Mouse (Mus musculus): Measurements from ENCODE around the gene Fam184a. TPM values are rescaled to one million over a fixed set of nuclear protein-coding genes. Genes with fewer than 3 reads are reported as not detected.
"Not testable (repeated sequence)": the region's sequence is repeated elsewhere in the genome, so short reads cannot be mapped to it uniquely, and the experiment has no call there.

The Fam184a gene
- polyA plus RNA-seq, 1 experiment: not detected

- Histone ChIP-seq H3K27me3 (ENCODE audit: control insufficient read depth, insufficient read depth, insufficient read length) (no peaks in the 10 kb centered on the region), H3K36me3 (ENCODE audit: control insufficient read depth, insufficient read depth) (no peaks in the 10 kb centered on the region), H3K4me3 (ENCODE audit: insufficient read depth, poor library complexity, severe bottlenecking) (no peak overlapping the region), H3K79me2 (ENCODE audit: control insufficient read depth, insufficient read depth) (no peaks in the 10 kb centered on the region), H3K79me3 (ENCODE audit: low read depth) (no peaks in the 10 kb centered on the region), H3ac (ENCODE audit: control insufficient read depth, insufficient read length, low read depth) (no peak overlapping the region)
- TF ChIP-seq USF1 (IDR thresholded peaks at IDR 0.05; ENCODE audit: low read depth): no peak
- no peak for TF ChIP-seq MYOG (IDR thresholded peaks at IDR 0.05; ENCODE audit: control insufficient read depth, extremely low read depth, insufficient read length)
- no peak for TF ChIP-seq MYOD1 (IDR thresholded peaks at IDR 0.05; ENCODE audit: control insufficient read depth, insufficient read length, low read depth)
- no peak for TF ChIP-seq MAX (IDR thresholded peaks at IDR 0.05)
- no peak for TF ChIP-seq CEBPB (IDR thresholded peaks at IDR 0.05; ENCODE audit: low read depth)
- no peak for TF ChIP-seq CTCF (IDR thresholded peaks at IDR 0.05; ENCODE audit: control insufficient read depth, insufficient read depth, insufficient read length)
- no peak for TF ChIP-seq FOSL1 (IDR thresholded peaks at IDR 0.05; ENCODE audit: insufficient read depth, low read length, poor library complexity, severe bottlenecking)
Observed at GRCm38 (mm10) chr10:53635246-53635971, 115.5 kb downstream of the Fam184a start.

- TF ChIP-seq CTCF (IDR thresholded peaks at IDR 0.05; ENCODE audit: control insufficient read depth, insufficient read depth, insufficient read length) (no peak), MAX (IDR thresholded peaks at IDR 0.05) (no peak), USF1 (IDR thresholded peaks at IDR 0.05; ENCODE audit: low read depth) (no peak), MYOD1 (IDR thresholded peaks at IDR 0.05; ENCODE audit: control insufficient read depth, insufficient read length, low read depth) (no peak), FOSL1 (IDR thresholded peaks at IDR 0.05; ENCODE audit: insufficient read depth, low read length, poor library complexity, severe bottlenecking) (no peak), CEBPB (IDR thresholded peaks at IDR 0.05; ENCODE audit: low read depth) (no peak), MYOG (IDR thresholded peaks at IDR 0.05; ENCODE audit: control insufficient read depth, extremely low read depth, insufficient read length) (no peak)
- Histone ChIP-seq H3K27me3 (ENCODE audit: control insufficient read depth, insufficient read depth, insufficient read length) (no peaks in the 10 kb centered on the region), H3K79me2 (ENCODE audit: control insufficient read depth, insufficient read depth) (peaks cover 3% of the 10 kb centered on the region), H3K36me3 (ENCODE audit: control insufficient read depth, insufficient read depth) (no peaks in the 10 kb centered on the region), H3K79me3 (ENCODE audit: low read depth) (no peaks in the 10 kb centered on the region), H3K4me3 (ENCODE audit: insufficient read depth, poor library complexity, severe bottlenecking) (no peak overlapping the region), H3ac (ENCODE audit: control insufficient read depth, insufficient read length, low read depth) (no peak overlapping the region)
Observed at GRCm38 (mm10) chr10:53634160-53634559, 116.8 kb downstream of the Fam184a start.

- H3K79me3 ChIP-seq (ENCODE audit: low read depth); H3K36me3 ChIP-seq (ENCODE audit: control insufficient read depth, insufficient read depth); H3K27me3 ChIP-seq (ENCODE audit: control insufficient read depth, insufficient read depth, insufficient read length): not testable (repeated sequence)
- H3K4me3 ChIP-seq (ENCODE audit: insufficient read depth, poor library complexity, severe bottlenecking): peak within 1 kb of the TSS; percentile 96
- H3ac ChIP-seq (ENCODE audit: control insufficient read depth, insufficient read length, low read depth): peak within 1 kb of the TSS; percentile 95
- H3K79me2 ChIP-seq (ENCODE audit: control insufficient read depth, insufficient read depth): peaks cover 32% of the 10 kb centered on the region
Observed at GRCm38 (mm10) chr10:53630339-53630738, 120.6 kb downstream of the Fam184a start, which contains the start of gene Mcm9. Gene Mcm9 (minus strand): TSS chr10:53630439.

GRCm38 (mm10) chr10:53629918-53630250 is 121.0 kb downstream of the Fam184a start:
- Histone ChIP-seq H3K79me3 (ENCODE audit: low read depth) (peaks cover 10% of the 10 kb centered on the region), H3K36me3 (ENCODE audit: control insufficient read depth, insufficient read depth) (peaks cover 6% of the 10 kb centered on the region), H3ac (ENCODE audit: control insufficient read depth, insufficient read length, low read depth) (peak overlapping the region; percentile 95), H3K27me3 (ENCODE audit: control insufficient read depth, insufficient read depth, insufficient read length) (no peaks in the 10 kb centered on the region), H3K4me3 (ENCODE audit: insufficient read depth, poor library complexity, severe bottlenecking) (peak overlapping the region; percentile 96), H3K79me2 (ENCODE audit: control insufficient read depth, insufficient read depth) (peaks cover 32% of the 10 kb centered on the region)
- TF ChIP-seq MYOG (IDR thresholded peaks at IDR 0.05; ENCODE audit: control insufficient read depth, extremely low read depth, insufficient read length): no peak
- TF ChIP-seq FOSL1 (IDR thresholded peaks at IDR 0.05; ENCODE audit: insufficient read depth, low read length, poor library complexity, severe bottlenecking): no peak
- TF ChIP-seq MYOD1 (IDR thresholded peaks at IDR 0.05; ENCODE audit: control insufficient read depth, insufficient read length, low read depth): no peak
- no peak for TF ChIP-seq MAX (IDR thresholded peaks at IDR 0.05)
- no peak for TF ChIP-seq CTCF (IDR thresholded peaks at IDR 0.05; ENCODE audit: control insufficient read depth, insufficient read depth, insufficient read length)
- no peak for TF ChIP-seq USF1 (IDR thresholded peaks at IDR 0.05; ENCODE audit: low read depth)
- no peak for TF ChIP-seq CEBPB (IDR thresholded peaks at IDR 0.05; ENCODE audit: low read depth)

- Histone ChIP-seq H3K79me2 (ENCODE audit: control insufficient read depth, insufficient read depth) (peaks cover 32% of the 10 kb centered on the region), H3ac (ENCODE audit: control insufficient read depth, insufficient read length, low read depth) (peak overlapping the region; percentile 95), H3K27me3 (ENCODE audit: control insufficient read depth, insufficient read depth, insufficient read length) (no peaks in the 10 kb centered on the region), H3K79me3 (ENCODE audit: low read depth) (peaks cover 10% of the 10 kb centered on the region), H3K4me3 (ENCODE audit: insufficient read depth, poor library complexity, severe bottlenecking) (peak overlapping the region; percentile 96), H3K36me3 (ENCODE audit: control insufficient read depth, insufficient read depth) (peaks cover 11% of the 10 kb centered on the region)
- TF ChIP-seq FOSL1 (IDR thresholded peaks at IDR 0.05; ENCODE audit: insufficient read depth, low read length, poor library complexity, severe bottlenecking) (no peak), MAX (IDR thresholded peaks at IDR 0.05) (peak; percentile 52), MYOG (IDR thresholded peaks at IDR 0.05; ENCODE audit: control insufficient read depth, extremely low read depth, insufficient read length) (no peak)
Observed at GRCm38 (mm10) chr10:53629247-53629917, 121.5 kb downstream of the Fam184a start.

All from C2C12 (cell line).